ENCODE assay signal across 8 mouse cellular contexts in the genomic region with DNA sequence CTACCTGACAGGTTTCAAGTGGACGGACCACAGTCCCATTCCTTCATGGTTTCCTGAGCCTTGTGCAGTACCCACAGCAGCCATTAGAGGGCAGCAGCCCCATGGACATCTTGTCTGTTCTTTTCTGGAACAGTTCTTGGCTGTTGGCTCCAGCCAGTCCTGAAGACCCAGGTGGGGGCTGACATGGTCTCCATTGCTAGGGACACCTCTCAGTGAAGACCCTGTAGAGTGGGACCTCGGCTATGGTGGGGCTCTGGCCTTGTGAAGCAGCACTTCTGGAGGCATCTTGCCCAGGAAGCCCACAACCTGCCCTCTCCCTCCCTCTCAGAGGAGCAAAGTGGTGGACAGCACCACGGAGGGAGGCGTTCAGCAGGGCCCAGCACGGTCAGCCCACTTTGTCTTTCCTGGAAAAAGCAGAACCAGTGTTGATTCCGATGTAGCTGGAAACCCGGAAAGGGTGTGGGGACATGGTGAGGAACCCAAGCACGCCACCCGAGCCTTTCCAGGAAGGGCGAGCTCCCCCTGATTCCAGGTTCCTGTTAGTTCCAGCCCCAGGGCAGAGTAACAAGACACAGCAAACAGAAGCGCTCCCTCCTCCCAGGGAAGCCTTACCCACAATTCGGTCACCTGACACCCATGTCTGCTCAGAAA. TPM values are rescaled to one million over a fixed set of nuclear protein-coding genes. Genes with fewer than 3 reads are reported as not detected.
DNase-seq lines count a peak whose midpoint lies in the region; ATAC-seq and TF ChIP-seq lines count a peak whose summit lies in the region.

No protein-coding gene starts in this region.

- no peak overlapping the region for H3K9ac ChIP-seq in embryonic facial prominence, embryonic 15.5 days
- no peak overlapping the region for H3K9ac ChIP-seq in heart, embryonic 11.5 days (ENCODE audit: low read depth, low read length)
- peak overlapping the region; percentile 38 for H3K9ac ChIP-seq in kidney, embryonic 16.5 days (replicated peaks; ENCODE audit: low read length)
- peak overlapping the region; percentile 65 for H3K9ac ChIP-seq in liver, adult 2 months (ENCODE audit: low read depth, low read length)

- peak overlapping the region; percentile 62 for H3K27ac ChIP-seq in bone marrow, adult 2 months (ENCODE audit: control insufficient read depth, insufficient read depth, low read depth, low read length, poor library complexity)
- H3K27ac ChIP-seq in embryonic facial prominence, embryonic 15.5 days (replicated peaks) = peak overlapping the region; percentile 71
- 0 out of 2 replicates have a peak overlapping the region, but pooled peaks have one; percentile 10 for H3K27ac ChIP-seq in heart, embryonic 11.5 days (ENCODE audit: low read depth, low read length)
- H3K27ac ChIP-seq in kidney, embryonic 16.5 days (ENCODE audit: low read length) = peak overlapping the region; percentile 63
- H3K27ac ChIP-seq in liver, adult 2 months (replicated peaks; ENCODE audit: insufficient read depth, low read depth, low read length) = peak overlapping the region; percentile 93

- 11% methylated on average over 12 of the region's 12 CpGs for WGBS in bone marrow, adult 2 months
- WGBS in embryonic facial prominence, embryonic 15.5 days = 14% methylated on average over 12 of the region's 12 CpGs
- 28% methylated on average over 12 of the region's 12 CpGs for WGBS in heart, embryonic 11.5 days (ENCODE audit: insufficient replicate concordance)
- 21% methylated on average over 12 of the region's 12 CpGs for WGBS in kidney, embryonic 16.5 days
- WGBS in liver, adult 2 months = under 1% methylated on average over 12 of the region's 12 CpGs

- peaks cover 17% of the 10 kb centered on the region for H3K4me1 ChIP-seq in bone marrow, adult 2 months (ENCODE audit: control insufficient read depth, insufficient read depth, low read length)
- peaks cover 16% of the 10 kb centered on the region for H3K4me1 ChIP-seq in embryonic facial prominence, embryonic 15.5 days
- H3K4me1 ChIP-seq in heart, embryonic 11.5 days (ENCODE audit: control insufficient read depth, insufficient read depth, low read length) = peaks cover 13% of the 10 kb centered on the region
- H3K4me1 ChIP-seq in kidney, embryonic 16.5 days (ENCODE audit: insufficient read depth, low read length) = peaks cover 12% of the 10 kb centered on the region
- peaks cover 48% of the 10 kb centered on the region for H3K4me1 ChIP-seq in liver, adult 2 months (ENCODE audit: control insufficient read depth, insufficient read depth, low read length)

- peak; percentile 98 for TF ChIP-seq CTCF in bone marrow, adult 2 months (IDR thresholded peaks at IDR 0.05; ENCODE audit: control insufficient read depth, insufficient read depth, low read length)
- peak; percentile 96 for TF ChIP-seq CTCF in liver, adult 2 months (IDR thresholded peaks at IDR 0.05; ENCODE audit: low read depth, low read length)

- DNase-seq in 3T3-L1 (ENCODE audit: low read depth, low spot score) = peak; percentile 97
- peak; percentile 85 for DNase-seq in liver, adult 2 months (ENCODE audit: extremely low read depth, low read depth, low spot score)
- DNase-seq in spleen, postnatal 36 days (ENCODE audit: low spot score in 2 of 2) = peak; percentile 75 to 84

- H3K27me3 ChIP-seq in embryonic facial prominence, embryonic 15.5 days = no peaks in the 10 kb centered on the region
- H3K27me3 ChIP-seq in heart, embryonic 11.5 days (ENCODE audit: control insufficient read depth, insufficient read depth, low read length) = 0 out of 2 replicates have a peak, but pooled peaks cover 5% of the 10 kb centered on the region
- H3K27me3 ChIP-seq in kidney, embryonic 16.5 days (ENCODE audit: insufficient read depth, low read length) = no peaks in the 10 kb centered on the region
- no peaks in the 10 kb centered on the region for H3K27me3 ChIP-seq in liver, adult 2 months (ENCODE audit: control insufficient read depth, insufficient read depth, low read length)

- H3K36me3 ChIP-seq in embryonic facial prominence, embryonic 15.5 days = peaks cover 2% of the 10 kb centered on the region; the same call in 1 of the 2 replicates
- no peaks in the 10 kb centered on the region for H3K36me3 ChIP-seq in heart, embryonic 11.5 days (ENCODE audit: control insufficient read depth, insufficient read depth, low read length)
- peaks cover 6% of the 10 kb centered on the region; the same call in 1 of the 2 replicates for H3K36me3 ChIP-seq in kidney, embryonic 16.5 days (ENCODE audit: insufficient read depth, low read length)
- H3K36me3 ChIP-seq in liver, adult 2 months (ENCODE audit: control insufficient read depth, insufficient read depth, low read length) = no peaks in the 10 kb centered on the region

- ATAC-seq in embryonic facial prominence, embryonic 15.5 days (ENCODE audit: insufficient number of reproducible peaks, low FRiP score, low TSS enrichment, low read depth) = peak; percentile 55
- peak; percentile 40; the same call in 1 of the 2 replicates for ATAC-seq in heart, embryonic 11.5 days (replicated peaks; ENCODE audit: insufficient number of reproducible peaks, low FRiP score, low TSS enrichment)
- peak; percentile 71 for ATAC-seq in kidney, embryonic 16.5 days (ENCODE audit: low FRiP score, low TSS enrichment)
- peak; percentile 50 for ATAC-seq in monocyte, adult 5-6 weeks (replicated peaks; ENCODE audit: insufficient number of reproducible peaks, low FRiP score, low TSS enrichment, poor library complexity, severe bottlenecking)

- H3K9me3 ChIP-seq in embryonic facial prominence, embryonic 15.5 days (replicated peaks) = no peaks in the 10 kb centered on the region
- H3K9me3 ChIP-seq in heart, embryonic 11.5 days (replicated peaks; ENCODE audit: control insufficient read depth, low read length) = no peaks in the 10 kb centered on the region
- H3K9me3 ChIP-seq in kidney, embryonic 16.5 days (ENCODE audit: low read length) = no peaks in the 10 kb centered on the region

- no peak overlapping the region for H3K4me3 ChIP-seq in bone marrow, adult 2 months (replicated peaks; ENCODE audit: control insufficient read depth, low read depth, low read length)
- no peak overlapping the region; the same call in 1 of the 2 replicates for H3K4me3 ChIP-seq in embryonic facial prominence, embryonic 15.5 days (replicated peaks)
- H3K4me3 ChIP-seq in heart, embryonic 11.5 days (ENCODE audit: low read depth, low read length) = no peak overlapping the region
- no peak overlapping the region for H3K4me3 ChIP-seq in kidney, embryonic 16.5 days (ENCODE audit: low read length)
- H3K4me3 ChIP-seq in liver, adult 2 months (ENCODE audit: insufficient read depth, low read depth, low read length) = peak overlapping the region; percentile 1; the same call in 1 of the 2 replicates

- no peaks in the 10 kb centered on the region for H3K79me2 ChIP-seq in liver, adult 2 months (ENCODE audit: control insufficient read depth, insufficient read depth, low read length)

- TF ChIP-seq POLR2A in bone marrow, adult 2 months (IDR thresholded peaks at IDR 0.05; ENCODE audit: borderline replicate concordance, control insufficient read depth, low read depth, low read length) = 0 out of 2 replicates have a peak, but pooled peaks have one; percentile 17
- TF ChIP-seq POLR2A in liver, adult 2 months (IDR thresholded peaks at IDR 0.05; ENCODE audit: extremely low read depth, insufficient read depth, low read length) = 0 out of 2 replicates have a peak, but pooled peaks have one; percentile 29

- H3K4me2 ChIP-seq in embryonic facial prominence, embryonic 15.5 days (replicated peaks) = peak overlapping the region; percentile 45
- H3K4me2 ChIP-seq in heart, embryonic 11.5 days = no peak overlapping the region; the same call in 1 of the 2 replicates
- H3K4me2 ChIP-seq in kidney, embryonic 16.5 days (replicated peaks; ENCODE audit: low read depth, low read length) = 0 out of 2 replicates have a peak overlapping the region, but pooled peaks have one; percentile 8

RNA-seq across cellular contexts. Expression of a gene that starts 12.0 kb away (rescaled TPM):
- not detected in 2 replicates for polyA plus RNA-seq in bone marrow, adult 2 months (2011; ENCODE audit: insufficient read depth, insufficient read length, low replicate concordance, missing spikeins)
- 24.0 and 32.3 TPM in 2 replicates for polyA plus RNA-seq in embryonic facial prominence, embryonic 15.5 days (2015; fragmentation: Nextera tagmentation; extraction: Ambion mirVana)
- polyA plus RNA-seq in heart, embryonic 11.5 days (2014; fragmentation: Nextera tagmentation; extraction: Ambion mirVana) = not detected in 2 replicates
- not detected in 2 replicates for polyA plus RNA-seq in kidney, embryonic 16.5 days (2015; fragmentation: Nextera tagmentation; extraction: Ambion mirVana)
- total RNA-seq in liver, adult 2 months (2014; rRNA removed) = not detected in 2 replicates
- not detected in 2 replicates for polyA plus RNA-seq in liver, adult 2 months (2012; rRNA removed)
- not detected in 3 replicates for total RNA-seq in monocyte, adult 5-6 weeks (2017)

RNA-seq across cellular contexts. Expression of a gene that starts 13.1 kb away (rescaled TPM):
- 14.6 and 20.1 TPM in 2 replicates for polyA plus RNA-seq in bone marrow, adult 2 months (2011; ENCODE audit: insufficient read depth, insufficient read length, low replicate concordance, missing spikeins)
- polyA plus RNA-seq in embryonic facial prominence, embryonic 15.5 days (2015; fragmentation: Nextera tagmentation; extraction: Ambion mirVana) = 2.9 and 3.4 TPM in 2 replicates
- polyA plus RNA-seq in heart, embryonic 11.5 days (2014; fragmentation: Nextera tagmentation; extraction: Ambion mirVana) = 7.2 and 7.5 TPM in 2 replicates
- 6.6 and 6.7 TPM in 2 replicates for polyA plus RNA-seq in kidney, embryonic 16.5 days (2015; fragmentation: Nextera tagmentation; extraction: Ambion mirVana)
- total RNA-seq in liver, adult 2 months (2014; rRNA removed) = 36.5 and 57.1 TPM in 2 replicates
- 43.5 and 70.7 TPM in 2 replicates for polyA plus RNA-seq in liver, adult 2 months (2012; rRNA removed)
- total RNA-seq in monocyte, adult 5-6 weeks (2017) = 6.9 to 10.8 TPM (median 9.8 TPM) in 3 replicates

RNA-seq across cellular contexts. Expression of a gene that starts 13.2 kb away (rescaled TPM):
- polyA plus RNA-seq in bone marrow, adult 2 months (2011; ENCODE audit: insufficient read depth, insufficient read length, low replicate concordance, missing spikeins) = 27.6 and 39.3 TPM in 2 replicates
- polyA plus RNA-seq in embryonic facial prominence, embryonic 15.5 days (2015; fragmentation: Nextera tagmentation; extraction: Ambion mirVana) = 97.5 and 100 TPM in 2 replicates
- polyA plus RNA-seq in heart, embryonic 11.5 days (2014; fragmentation: Nextera tagmentation; extraction: Ambion mirVana) = 85.3 and 95.2 TPM in 2 replicates
- polyA plus RNA-seq in kidney, embryonic 16.5 days (2015; fragmentation: Nextera tagmentation; extraction: Ambion mirVana) = 99.3 and 104 TPM in 2 replicates
- 23.6 and 25.2 TPM in 2 replicates for total RNA-seq in liver, adult 2 months (2014; rRNA removed)
- 82.4 and 86.1 TPM in 2 replicates for polyA plus RNA-seq in liver, adult 2 months (2012; rRNA removed)
- total RNA-seq in monocyte, adult 5-6 weeks (2017) = 9.5 to 46.4 TPM (median 15.2 TPM) in 3 replicates

RNA-seq across cellular contexts. Expression of a gene that starts 39.0 kb away (rescaled TPM):
- polyA plus RNA-seq in bone marrow, adult 2 months (2011; ENCODE audit: insufficient read depth, insufficient read length, low replicate concordance, missing spikeins) = 12.1 and 26.4 TPM in 2 replicates
- polyA plus RNA-seq in embryonic facial prominence, embryonic 15.5 days (2015; fragmentation: Nextera tagmentation; extraction: Ambion mirVana) = 2.5 and 2.9 TPM in 2 replicates
- polyA plus RNA-seq in heart, embryonic 11.5 days (2014; fragmentation: Nextera tagmentation; extraction: Ambion mirVana) = 1.4 and 2.5 TPM in 2 replicates
- polyA plus RNA-seq in kidney, embryonic 16.5 days (2015; fragmentation: Nextera tagmentation; extraction: Ambion mirVana) = 1.1 and 1.7 TPM in 2 replicates
- 1.5 TPM in 2 replicates for total RNA-seq in liver, adult 2 months (2014; rRNA removed)
- polyA plus RNA-seq in liver, adult 2 months (2012; rRNA removed) = 0.60 and 1.3 TPM in 2 replicates
- total RNA-seq in monocyte, adult 5-6 weeks (2017) = 67.3 to 90.2 TPM (median 72.6 TPM) in 3 replicates

RNA-seq across cellular contexts. Expression of a gene that starts 40.7 kb away (rescaled TPM):
- 0.88 and 4.0 TPM in 2 replicates for polyA plus RNA-seq in bone marrow, adult 2 months (2011; ENCODE audit: insufficient read depth, insufficient read length, low replicate concordance, missing spikeins)
- polyA plus RNA-seq in embryonic facial prominence, embryonic 15.5 days (2015; fragmentation: Nextera tagmentation; extraction: Ambion mirVana) = 4.2 and 4.6 TPM in 2 replicates
- 0.17 and 0.21 TPM in 2 replicates for polyA plus RNA-seq in heart, embryonic 11.5 days (2014; fragmentation: Nextera tagmentation; extraction: Ambion mirVana)
- 0.60 and 0.92 TPM in 2 replicates for polyA plus RNA-seq in kidney, embryonic 16.5 days (2015; fragmentation: Nextera tagmentation; extraction: Ambion mirVana)
- 0.18 and 0.54 TPM in 2 replicates for total RNA-seq in liver, adult 2 months (2014; rRNA removed)
- polyA plus RNA-seq in liver, adult 2 months (2012; rRNA removed) = 0.56 and 1.6 TPM in 2 replicates
- total RNA-seq in monocyte, adult 5-6 weeks (2017) = 28.4 to 51.7 TPM (median 32.7 TPM) in 3 replicates

Comparison
In these comparisons a context has a peak if more than half of its experiments do, and no peak if none do; other contexts are left out.
1. H3K27ac ChIP-seq: peak in every context shown above with its lines; median percentile 93 in liver, adult 2 months; 71 in embryonic facial prominence, embryonic 15.5 days; 63 in kidney, embryonic 16.5 days; 62 in bone marrow, adult 2 months; 10 in heart, embryonic 11.5 days.
2. H3K9ac ChIP-seq: peak in kidney, embryonic 16.5 days (single experiment) and liver, adult 2 months (single experiment); none in embryonic facial prominence, embryonic 15.5 days (single experiment) and heart, embryonic 11.5 days (single experiment).
3. RNA of a gene that starts 12.0 kb away (polyA plus RNA-seq): 24.0 to 32.3 TPM in embryonic facial prominence, embryonic 15.5 days; not detected in bone marrow, adult 2 months, not detected in heart, embryonic 11.5 days, not detected in kidney, embryonic 16.5 days and not detected in liver, adult 2 months; every median in the first group is over 10 times any median in the second.
4. Peak in every context shown above with its lines, with median percentiles within 50 percentile points of each other: DNase-seq and ATAC-seq.